Mouse (Mus musculus): Measurements from ENCODE around the gene Prkag3. TPM values are rescaled to one million over a fixed set of nuclear protein-coding genes. Genes with fewer than 3 reads are reported as not detected.

The Prkag3 gene
- total RNA-seq, 4 experiments from 2014 or later, result 76.0 to 167 (median 125) TPM

- DNase-seq (ENCODE audit: low spot score in 2 of 2), result peak in 1 of 2 experiments; percentile 61
These were observed 14.1 kb upstream of the Prkag3 start for GRCm38 (mm10) chr1:74763081-74763480.

- DNase-seq (ENCODE audit: low spot score in 2 of 2), result no peak
These were observed 10.8 kb upstream of the Prkag3 start for GRCm38 (mm10) chr1:74759773-74760172.

GRCm38 (mm10) chr1:74754175-74754785 lies 5.3 kb upstream of the Prkag3 start:
- peak; percentile 83 to 89 for DNase-seq (ENCODE audit: low spot score in 2 of 2)

GRCm38 (mm10) chr1:74753266-74753974 lies 4.4 kb upstream of the Prkag3 start:
- peak in 1 of 2 experiments; percentile 32 for DNase-seq (ENCODE audit: low spot score in 2 of 2)

DNA sequence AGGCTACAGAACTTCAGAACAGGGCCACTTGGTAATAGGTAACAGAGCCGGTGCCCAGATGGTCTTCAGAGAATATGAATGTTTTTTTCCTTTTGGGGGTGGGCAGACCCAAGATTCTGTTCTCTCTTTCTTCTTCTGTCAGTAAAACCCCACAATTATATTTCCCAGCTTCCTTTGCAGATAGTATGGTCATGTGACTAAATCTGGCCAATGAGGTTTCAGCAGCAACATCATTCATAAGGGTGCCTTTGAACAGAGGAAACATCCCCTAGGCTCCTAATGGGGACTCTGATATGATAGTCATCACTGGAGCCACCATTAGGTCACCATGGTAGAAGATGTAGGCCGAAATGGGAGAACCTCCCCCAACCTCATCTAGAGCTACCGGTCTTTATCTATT lies 3.8 kb upstream of the Prkag3 start:
- DNase-seq (ENCODE audit: low spot score in 2 of 2), result no peak

DNA sequence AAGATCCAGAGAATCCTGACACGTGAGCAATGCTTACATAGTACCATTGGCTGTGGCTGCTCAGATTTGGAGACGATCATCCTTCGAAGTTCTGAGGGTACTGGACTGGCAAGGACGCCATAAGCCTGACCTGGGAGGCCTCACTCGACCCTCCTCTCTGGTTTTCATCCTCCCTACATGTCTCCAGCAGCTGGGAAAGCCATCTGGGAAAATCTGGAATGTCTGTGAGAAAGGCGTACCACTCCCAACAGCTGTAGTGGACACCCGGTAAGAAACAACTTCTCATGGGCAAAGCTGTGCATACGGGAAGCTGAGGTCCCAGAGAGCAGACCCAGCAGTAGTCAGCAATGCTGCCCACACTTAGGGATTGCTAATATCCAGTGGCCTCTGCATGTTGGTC lies 3.1 kb upstream of the Prkag3 start:
- no peak for DNase-seq (ENCODE audit: low spot score in 2 of 2)

DNA sequence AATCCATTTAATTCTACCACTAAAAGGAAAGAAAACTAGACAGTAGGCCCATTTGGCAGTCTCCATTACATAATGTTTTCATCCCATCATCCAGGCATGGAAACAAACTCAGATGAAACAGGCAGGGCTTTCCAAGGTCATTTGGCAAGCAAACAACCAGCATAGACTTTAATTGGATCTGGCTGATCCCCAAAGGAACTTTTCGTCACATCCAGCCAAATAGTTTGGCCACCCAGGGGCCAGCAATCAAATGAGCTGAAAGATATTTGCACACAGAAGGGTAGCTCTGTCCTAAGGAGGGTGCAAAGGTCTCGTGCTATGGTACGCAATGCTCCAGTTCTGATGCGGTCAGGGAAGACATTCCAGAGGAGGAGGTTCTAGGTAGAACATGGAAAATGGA lies 1.7 kb upstream of the Prkag3 start:
- no peak for DNase-seq (ENCODE audit: low spot score in 2 of 2)

DNA sequence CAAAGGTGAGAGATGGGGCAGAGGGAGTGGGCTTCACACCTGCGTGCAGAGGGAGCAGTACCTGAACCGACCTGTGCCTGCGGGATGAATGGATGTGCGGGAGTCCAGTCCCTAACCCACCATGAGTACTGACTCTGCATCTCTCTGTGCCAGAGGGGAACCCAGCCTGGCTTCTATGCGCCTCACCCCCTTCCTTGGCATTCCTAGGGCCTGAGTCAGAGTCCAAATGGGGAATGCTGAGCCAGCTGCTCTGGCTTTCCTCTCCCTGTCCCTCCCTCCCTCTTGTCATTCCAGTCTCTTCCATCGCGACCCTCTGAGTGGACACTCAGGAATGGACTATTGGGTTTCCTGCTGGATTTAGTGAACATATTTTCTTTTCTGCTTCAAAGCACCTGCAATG lies 280 bp upstream of the Prkag3 start:
- peak; percentile 65 to 77 for DNase-seq (ENCODE audit: low spot score in 2 of 2)

- DNase-seq (ENCODE audit: low spot score in 2 of 2), result peak; percentile 57 to 76
These were observed 1.7 kb downstream of the Prkag3 start for GRCm38 (mm10) chr1:74747335-74747734.

DNA sequence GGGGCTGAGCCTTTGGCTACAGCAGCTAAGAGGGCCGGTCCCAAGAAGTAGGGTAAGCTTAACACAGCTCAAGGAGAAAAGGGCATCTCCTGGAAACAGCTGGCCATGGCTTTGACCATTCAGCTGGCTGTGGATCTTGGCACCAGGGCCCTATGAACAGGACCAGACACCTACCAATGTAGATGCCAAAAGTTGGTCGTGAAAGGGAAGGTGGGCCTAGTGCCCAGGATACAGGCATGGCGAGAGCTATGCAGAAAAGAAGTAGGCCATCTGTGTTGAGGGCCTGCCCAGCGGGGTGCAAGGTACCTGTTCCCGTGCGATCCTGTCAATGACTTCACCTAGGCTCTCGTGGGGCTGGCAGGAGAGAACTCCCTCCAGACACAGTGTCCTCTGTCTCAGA lies 8.2 kb downstream of the Prkag3 start:
- DNase-seq (ENCODE audit: low spot score in 2 of 2), result peak; percentile 48 to 75

- peak in 1 of 2 experiments; percentile 56 for DNase-seq (ENCODE audit: low spot score in 2 of 2)
These were observed 11.5 kb downstream of the Prkag3 start for GRCm38 (mm10) chr1:74737500-74737899.

- DNase-seq (ENCODE audit: low spot score in 2 of 2), result no peak
These were observed 12.0 kb downstream of the Prkag3 start for GRCm38 (mm10) chr1:74736977-74737376.

DNA sequence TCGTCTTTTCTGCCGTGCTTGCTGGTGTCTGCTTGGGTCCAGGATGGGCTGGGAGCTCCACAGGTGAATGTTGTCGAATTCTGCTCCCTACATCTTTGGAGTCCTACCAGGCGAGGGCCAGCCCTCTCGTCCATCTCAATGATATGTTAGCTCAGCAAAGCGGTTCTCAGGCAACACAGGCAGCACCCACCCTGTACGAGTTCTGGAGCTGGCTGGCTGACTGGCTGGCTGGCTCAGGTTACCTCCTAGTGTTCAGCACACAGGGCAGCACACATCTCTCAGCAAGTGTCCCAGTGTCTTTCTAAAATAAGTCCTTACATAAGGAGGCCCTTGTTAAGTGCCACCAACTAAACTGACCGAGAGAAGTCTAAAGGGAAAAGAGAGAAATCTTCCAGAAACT lies 20.6 kb downstream of the Prkag3 start:
- peak; percentile 69 to 81 for DNase-seq (ENCODE audit: low spot score in 2 of 2)

DNA sequence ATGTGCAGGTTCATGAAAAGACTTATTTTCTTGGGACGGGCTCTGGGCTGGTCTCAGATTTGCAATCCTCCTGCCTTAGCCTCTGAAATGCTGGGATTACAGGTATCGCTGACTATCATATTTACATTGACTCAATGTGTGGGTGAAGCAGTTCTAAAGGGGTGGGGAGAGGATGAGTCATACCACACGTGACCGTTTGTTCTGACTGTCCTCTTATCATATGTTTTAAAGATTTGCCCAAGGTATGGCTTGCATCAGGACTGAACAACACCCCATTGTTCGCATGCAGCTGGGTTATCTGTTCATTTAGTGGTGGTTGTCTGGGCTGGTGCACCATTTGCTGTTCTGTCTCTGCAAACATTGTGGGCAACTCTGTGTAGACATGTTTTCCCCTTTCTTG lies 22.3 kb downstream of the Prkag3 start:
- DNase-seq (ENCODE audit: low spot score in 2 of 2), result no peak

DNA sequence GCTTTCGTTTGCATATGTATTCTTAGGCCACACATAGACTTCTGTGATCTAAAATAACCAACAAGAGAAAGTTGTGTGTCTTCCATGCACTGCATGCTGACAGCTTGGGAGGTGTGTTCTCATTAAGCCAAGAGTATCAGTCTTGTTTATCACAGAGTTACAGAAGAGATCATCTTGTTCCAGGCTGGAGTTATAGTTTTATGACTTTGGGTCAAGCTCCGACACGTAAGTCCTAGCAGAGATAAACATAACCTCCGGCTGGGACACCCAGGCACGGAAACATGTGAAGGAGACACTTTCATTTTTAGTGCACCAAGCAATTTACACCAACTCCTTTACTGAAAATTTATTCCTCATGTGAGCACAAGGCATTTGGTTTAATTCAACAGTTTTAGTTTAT lies 22.9 kb downstream of the Prkag3 start:
- no peak for DNase-seq (ENCODE audit: low spot score in 2 of 2)

- DNase-seq (ENCODE audit: low spot score in 2 of 2), result no peak
These were observed 25.3 kb downstream of the Prkag3 start for GRCm38 (mm10) chr1:74723748-74724147.

GRCm38 (mm10) chr1:74721657-74722056 lies 27.4 kb downstream of the Prkag3 start:
- no peak for DNase-seq (ENCODE audit: low spot score in 2 of 2)

- DNase-seq (ENCODE audit: low spot score in 2 of 2), result no peak
These were observed 29.7 kb downstream of the Prkag3 start for GRCm38 (mm10) chr1:74719281-74719680.

DNA sequence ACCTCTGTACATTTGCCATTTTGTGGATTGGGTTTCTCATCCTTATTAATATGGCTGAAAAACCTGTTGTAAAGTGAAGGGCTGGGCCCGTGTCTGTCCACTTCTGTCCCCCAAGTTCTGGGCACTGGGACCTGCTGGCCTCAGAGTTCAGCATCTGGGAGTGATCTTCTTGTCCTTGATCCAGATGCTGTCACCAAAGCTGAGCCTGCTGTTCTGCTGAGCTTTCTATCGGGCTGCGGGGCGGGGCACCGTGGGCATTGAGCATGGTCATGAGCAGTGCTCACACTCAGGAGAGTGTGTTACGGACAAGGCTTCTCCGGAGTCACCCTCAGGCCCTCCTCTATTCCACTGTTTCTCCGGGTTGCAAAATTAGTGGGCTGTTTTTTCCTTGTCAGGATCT lies 30.9 kb downstream of the Prkag3 start:
- no peak for DNase-seq (ENCODE audit: low spot score in 2 of 2)

- no peak for DNase-seq (ENCODE audit: low spot score in 2 of 2)
These were observed 33.1 kb downstream of the Prkag3 start for GRCm38 (mm10) chr1:74715886-74716285.

- no peak for DNase-seq (ENCODE audit: low spot score in 2 of 2)
These were observed 33.6 kb downstream of the Prkag3 start for GRCm38 (mm10) chr1:74715468-74715867.

- no peak for DNase-seq (ENCODE audit: low spot score in 2 of 2)
These were observed 34.1 kb downstream of the Prkag3 start for GRCm38 (mm10) chr1:74714967-74715366.

All from gastrocnemius, adult 8-10 months (tissue).